Mouse (Mus musculus): ENCODE measurements around the gene Tulp1. TPM values are rescaled to one million over a fixed set of nuclear protein-coding genes. Genes with fewer than 3 reads are reported as not detected.
A peak's percentile ranks its signal among the peaks of the same experiment; 100 is the strongest.
"Not testable (repeated sequence)": the region's sequence is repeated elsewhere in the genome, so short reads cannot be mapped to it uniquely, and the experiment has no call there.

Tulp1 gene
- 1.4 and 1.7 TPM in 2 replicates for polyA plus RNA-seq (2015; fragmentation: Nextera tagmentation; extraction: Ambion mirVana)

DNA sequence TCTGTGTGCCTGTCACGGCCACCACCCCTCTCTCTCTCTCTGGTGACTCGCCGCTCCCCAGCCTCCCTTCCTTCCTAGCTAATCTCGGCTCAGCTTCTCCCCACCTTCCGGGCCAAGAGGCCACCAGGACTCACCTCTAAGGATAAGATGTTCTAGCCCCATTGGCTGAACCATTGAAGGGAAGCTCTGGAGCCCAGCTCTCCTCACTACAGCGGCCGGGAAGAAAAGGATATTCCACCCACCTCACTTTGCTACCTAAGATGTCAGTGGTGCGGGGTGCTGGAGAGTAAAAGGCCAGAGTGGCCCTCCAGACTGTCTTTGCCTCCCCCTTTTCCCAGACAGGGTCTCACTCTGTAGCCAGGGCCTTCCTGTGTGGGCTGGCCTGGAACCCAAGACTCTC lies at the start of gene Tulp1:
Gene Tulp1 (minus strand): TSS at position 101 of the 400 bp plus-strand sequence.
- H3K4me1 ChIP-seq, result peaks cover 23% of the 10 kb centered on the region
- no peak for ATAC-seq
- no peak within 1 kb of the TSS for H3K27ac ChIP-seq
- peaks cover 64% of the 10 kb centered on the region for H3K27me3 ChIP-seq
- peak within 1 kb of the TSS; percentile 14 for H3K4me3 ChIP-seq
- no peaks in the 10 kb centered on the region for H3K9me3 ChIP-seq (replicated peaks)
- WGBS, result 12% methylated on average over 8 of the region's 8 CpGs
- H3K4me2 ChIP-seq, result peak within 1 kb of the TSS; percentile 47
- no peaks in the 10 kb centered on the region for H3K36me3 ChIP-seq (ENCODE audit: poor library complexity, severe bottlenecking)
- H3K9ac ChIP-seq, result peak within 1 kb of the TSS; percentile 12; the same call in 1 of the 2 replicates

DNA sequence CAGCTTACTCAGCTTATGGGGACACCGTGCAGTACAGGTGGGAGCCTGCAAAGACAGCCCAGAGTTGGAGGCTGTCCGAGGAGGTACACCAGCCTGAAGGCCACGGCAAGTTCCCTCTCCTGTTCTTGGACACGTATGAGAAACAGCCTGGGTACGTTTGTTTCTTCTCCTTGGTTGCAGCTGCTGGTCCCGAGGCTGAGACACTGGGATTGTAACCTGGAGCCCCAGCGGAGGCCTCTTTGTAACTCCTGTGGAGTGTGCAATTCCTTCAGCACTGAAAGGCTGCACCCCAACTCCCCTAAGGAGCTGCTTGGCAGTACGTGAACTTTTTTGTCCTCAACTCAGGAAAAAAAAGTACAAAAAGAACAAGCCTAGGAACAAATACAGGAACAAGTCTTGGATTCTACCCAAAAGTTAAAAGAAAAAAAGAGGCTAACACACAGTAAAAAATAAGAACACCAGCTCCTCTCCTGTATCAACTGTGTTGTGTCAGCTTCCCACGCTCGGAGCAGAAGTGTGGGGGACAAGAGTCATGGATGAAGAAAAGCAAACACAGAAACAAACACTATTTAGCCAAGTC lies 46.4 kb upstream of the Tulp1 start:
- no peaks in the 10 kb centered on the region for H3K4me1 ChIP-seq
- H3K4me2 ChIP-seq, result no peak overlapping the region
- H3K27me3 ChIP-seq, result no peaks in the 10 kb centered on the region
- peaks cover 41% of the 10 kb centered on the region for H3K36me3 ChIP-seq (ENCODE audit: poor library complexity, severe bottlenecking)
- H3K27ac ChIP-seq, result no peak overlapping the region; the same call in 1 of the 2 replicates
- H3K9ac ChIP-seq, result no peak overlapping the region
- 84% methylated on average over 10 of the region's 10 CpGs for WGBS
- ATAC-seq, result no peak
- no peaks in the 10 kb centered on the region for H3K9me3 ChIP-seq (replicated peaks)
- H3K4me3 ChIP-seq, result no peak overlapping the region

GRCm38 (mm10) chr17:28410731-28411130 lies 45.7 kb upstream of the Tulp1 start:
- 87% methylated on average over 4 of the region's 4 CpGs for WGBS
- no peak overlapping the region for H3K27ac ChIP-seq
- no peaks in the 10 kb centered on the region for H3K9me3 ChIP-seq (replicated peaks)
- no peak for ATAC-seq
- no peak overlapping the region for H3K9ac ChIP-seq
- peaks cover 46% of the 10 kb centered on the region for H3K36me3 ChIP-seq (ENCODE audit: poor library complexity, severe bottlenecking)
- no peaks in the 10 kb centered on the region for H3K27me3 ChIP-seq
- no peaks in the 10 kb centered on the region for H3K4me1 ChIP-seq
- H3K4me3 ChIP-seq, result no peak overlapping the region
- H3K4me2 ChIP-seq, result no peak overlapping the region

DNA sequence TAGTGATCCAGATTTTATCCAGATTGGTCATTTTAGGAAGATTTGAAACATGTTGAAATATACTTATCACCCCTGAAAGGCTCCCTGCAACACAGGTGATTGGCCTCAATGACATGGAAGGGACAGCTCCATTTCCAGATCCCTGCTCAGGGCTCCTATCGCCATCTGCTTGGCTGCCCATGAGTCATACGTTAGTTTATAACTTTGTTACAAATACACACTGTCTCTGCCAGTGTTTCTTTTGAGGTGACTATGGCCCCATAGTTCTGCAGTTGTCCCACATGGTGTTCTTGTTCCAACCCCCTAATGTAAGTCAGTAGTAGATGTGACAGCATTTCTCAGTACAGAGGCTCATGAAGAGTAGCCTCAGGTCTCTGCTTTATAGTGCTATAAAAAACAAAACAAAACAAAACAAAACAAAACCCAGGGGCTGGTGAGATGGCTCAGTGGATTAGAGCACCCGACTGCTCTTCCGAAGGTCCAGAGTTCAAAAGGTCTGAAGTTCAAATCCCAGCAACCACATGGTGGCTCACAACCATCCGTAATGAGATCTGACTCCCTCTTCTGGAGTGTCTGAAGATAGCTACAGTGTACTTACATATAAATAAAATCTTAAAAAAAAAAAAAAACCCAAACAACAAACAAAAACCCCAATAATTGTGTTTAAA lies 43.4 kb upstream of the Tulp1 start:
- H3K27ac ChIP-seq, result no peak overlapping the region
- no peaks in the 10 kb centered on the region for H3K4me1 ChIP-seq
- no peak overlapping the region for H3K9ac ChIP-seq
- no peak overlapping the region for H3K4me3 ChIP-seq
- ATAC-seq, result no peak
- H3K36me3 ChIP-seq (ENCODE audit: poor library complexity, severe bottlenecking), result peaks cover 45% of the 10 kb centered on the region
- H3K27me3 ChIP-seq, result no peaks in the 10 kb centered on the region
- H3K4me2 ChIP-seq, result no peak overlapping the region
- H3K9me3 ChIP-seq (replicated peaks), result no peaks in the 10 kb centered on the region
- 84% methylated on average over 5 of the region's 5 CpGs for WGBS

GRCm38 (mm10) chr17:28407418-28408250 lies 42.6 kb upstream of the Tulp1 start:
- H3K27ac ChIP-seq, result peak overlapping the region; percentile 38; the same call in 1 of the 2 replicates
- no peaks in the 10 kb centered on the region for H3K27me3 ChIP-seq
- no peaks in the 10 kb centered on the region for H3K4me1 ChIP-seq
- no peak overlapping the region for H3K4me2 ChIP-seq
- H3K9ac ChIP-seq, result no peak overlapping the region
- H3K9me3 ChIP-seq (replicated peaks), result no peaks in the 10 kb centered on the region
- 49% methylated on average over 15 of the region's 15 CpGs for WGBS
- ATAC-seq, result peak; percentile 69
- H3K4me3 ChIP-seq, result no peak overlapping the region
- H3K36me3 ChIP-seq (ENCODE audit: poor library complexity, severe bottlenecking), result peaks cover 44% of the 10 kb centered on the region

DNA sequence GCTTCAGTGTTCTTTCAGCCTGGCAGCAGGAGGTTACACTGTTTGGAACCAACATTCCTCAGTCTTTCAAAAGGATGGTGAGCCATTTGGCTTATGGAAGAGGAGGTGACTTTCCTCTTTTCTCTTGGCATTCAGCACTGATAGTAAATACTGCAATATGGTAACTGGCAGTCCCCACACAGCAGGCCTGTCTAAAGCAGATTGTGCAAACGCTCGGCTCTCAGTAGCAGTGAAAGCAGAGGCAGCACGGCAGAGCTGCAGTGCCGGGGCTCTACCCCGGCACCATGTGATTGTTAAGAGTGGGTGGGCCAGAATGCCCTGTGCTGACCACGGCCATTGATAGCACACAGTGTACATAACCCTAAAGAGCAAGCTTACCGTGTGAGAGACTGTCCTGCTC lies 41.4 kb upstream of the Tulp1 start:
- Histone ChIP-seq H3K27me3 (no peaks in the 10 kb centered on the region), H3K4me3 (no peak overlapping the region), H3K9me3 (replicated peaks) (no peaks in the 10 kb centered on the region), H3K9ac (no peak overlapping the region), H3K4me2 (no peak overlapping the region), H3K4me1 (no peaks in the 10 kb centered on the region), H3K36me3 (ENCODE audit: poor library complexity, severe bottlenecking) (peaks cover 46% of the 10 kb centered on the region), H3K27ac (0 out of 2 replicates have a peak overlapping the region, but pooled peaks have one; percentile 1)
- 88% methylated on average over 7 of the region's 7 CpGs for WGBS
- ATAC-seq, result no peak

- H3K27me3 ChIP-seq; H3K4me1 ChIP-seq; H3K27ac ChIP-seq; H3K9ac ChIP-seq; H3K4me3 ChIP-seq; ATAC-seq; H3K9me3 ChIP-seq (replicated peaks); H3K4me2 ChIP-seq: not testable (repeated sequence)
- 90% methylated on average over 2 of the region's 2 CpGs for WGBS
- H3K36me3 ChIP-seq (ENCODE audit: poor library complexity, severe bottlenecking), result peaks cover 46% of the 10 kb centered on the region
These were observed 39.7 kb upstream of the Tulp1 start for GRCm38 (mm10) chr17:28404745-28405144.

- H3K9ac ChIP-seq, result no peak overlapping the region
- no peak overlapping the region for H3K4me2 ChIP-seq
- peaks cover 50% of the 10 kb centered on the region for H3K36me3 ChIP-seq (ENCODE audit: poor library complexity, severe bottlenecking)
- ATAC-seq, result no peak
- H3K27me3 ChIP-seq, result no peaks in the 10 kb centered on the region
- H3K4me3 ChIP-seq, result no peak overlapping the region
- no peaks in the 10 kb centered on the region for H3K9me3 ChIP-seq (replicated peaks)
- WGBS, result 91% methylated on average over 11 of the region's 11 CpGs
- no peak overlapping the region for H3K27ac ChIP-seq
- H3K4me1 ChIP-seq, result no peaks in the 10 kb centered on the region
These were observed 39.3 kb upstream of the Tulp1 start for GRCm38 (mm10) chr17:28404301-28404700.

DNA sequence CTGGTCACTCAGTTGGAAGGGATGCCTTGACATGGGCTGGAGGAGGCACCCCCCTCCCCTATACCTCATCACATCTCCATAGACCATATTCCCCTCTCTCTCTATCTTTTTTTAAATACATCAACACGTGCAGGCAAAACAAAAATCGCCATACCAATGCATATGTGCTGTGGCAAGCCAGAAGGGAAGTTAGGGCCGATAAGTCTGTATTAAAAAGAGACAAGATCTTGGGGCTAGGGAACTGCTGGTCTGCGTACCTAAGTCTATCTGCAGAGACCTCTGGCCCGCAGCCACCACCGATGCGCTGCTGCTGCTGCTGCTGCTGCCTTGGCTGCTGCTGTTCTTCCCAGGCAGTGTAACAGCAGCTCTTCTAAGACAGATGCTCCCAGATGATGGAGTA lies 30.0 kb upstream of the Tulp1 start:
- peaks cover 6% of the 10 kb centered on the region; the same call in 1 of the 2 replicates for H3K4me1 ChIP-seq
- no peaks in the 10 kb centered on the region for H3K9me3 ChIP-seq (replicated peaks)
- no peak overlapping the region for H3K27ac ChIP-seq
- no peaks in the 10 kb centered on the region for H3K27me3 ChIP-seq
- no peak overlapping the region for H3K4me3 ChIP-seq
- WGBS, result 79% methylated on average over 7 of the region's 7 CpGs
- no peak overlapping the region for H3K9ac ChIP-seq
- no peak for ATAC-seq
- peaks cover 22% of the 10 kb centered on the region for H3K36me3 ChIP-seq (ENCODE audit: poor library complexity, severe bottlenecking)
- no peak overlapping the region for H3K4me2 ChIP-seq

- WGBS, result 89% methylated on average over 15 of the region's 15 CpGs
- H3K4me3 ChIP-seq, result no peak overlapping the region
- ATAC-seq, result no peak
- H3K36me3 ChIP-seq (ENCODE audit: poor library complexity, severe bottlenecking), result peaks cover 15% of the 10 kb centered on the region; the same call in 1 of the 2 replicates
- H3K27ac ChIP-seq, result no peak overlapping the region
- H3K4me2 ChIP-seq, result no peak overlapping the region
- H3K9ac ChIP-seq, result no peak overlapping the region
- H3K4me1 ChIP-seq, result peaks cover 6% of the 10 kb centered on the region; the same call in 1 of the 2 replicates
- peaks cover 3% of the 10 kb centered on the region; the same call in 1 of the 2 replicates for H3K27me3 ChIP-seq
- no peaks in the 10 kb centered on the region for H3K9me3 ChIP-seq (replicated peaks)
These were observed 29.2 kb upstream of the Tulp1 start for GRCm38 (mm10) chr17:28394051-28394765.

GRCm38 (mm10) chr17:28391568-28392432 lies 26.8 kb upstream of the Tulp1 start:
- WGBS, result 14% methylated on average over 21 of the region's 25 CpGs
- 0 out of 2 replicates have a peak overlapping the region, but pooled peaks have one; percentile 1 for H3K4me2 ChIP-seq
- peaks cover 15% of the 10 kb centered on the region for H3K27me3 ChIP-seq

More at GRCm38 (mm10) chr17:28391568-28392432, 26.8 kb upstream of the Tulp1 start:
- Histone ChIP-seq H3K9ac (no peak overlapping the region), H3K4me1 (peaks cover 6% of the 10 kb centered on the region; the same call in 1 of the 2 replicates), H3K27ac (no peak overlapping the region), H3K4me3 (no peak overlapping the region), H3K36me3 (ENCODE audit: poor library complexity, severe bottlenecking) (no peaks in the 10 kb centered on the region), H3K9me3 (replicated peaks) (no peaks in the 10 kb centered on the region)
- ATAC-seq, result no peak

Data from forebrain, embryonic 13.5 days (tissue).